Mouse (Mus musculus): ENCODE measurements at regions not wholly inside any gene's neighbourhood (a gene's known extent, or its start where the extent isn't known, plus 50 kb on each side); places are given as distances from the start of the nearest gene placed in this dataset.

DNA sequence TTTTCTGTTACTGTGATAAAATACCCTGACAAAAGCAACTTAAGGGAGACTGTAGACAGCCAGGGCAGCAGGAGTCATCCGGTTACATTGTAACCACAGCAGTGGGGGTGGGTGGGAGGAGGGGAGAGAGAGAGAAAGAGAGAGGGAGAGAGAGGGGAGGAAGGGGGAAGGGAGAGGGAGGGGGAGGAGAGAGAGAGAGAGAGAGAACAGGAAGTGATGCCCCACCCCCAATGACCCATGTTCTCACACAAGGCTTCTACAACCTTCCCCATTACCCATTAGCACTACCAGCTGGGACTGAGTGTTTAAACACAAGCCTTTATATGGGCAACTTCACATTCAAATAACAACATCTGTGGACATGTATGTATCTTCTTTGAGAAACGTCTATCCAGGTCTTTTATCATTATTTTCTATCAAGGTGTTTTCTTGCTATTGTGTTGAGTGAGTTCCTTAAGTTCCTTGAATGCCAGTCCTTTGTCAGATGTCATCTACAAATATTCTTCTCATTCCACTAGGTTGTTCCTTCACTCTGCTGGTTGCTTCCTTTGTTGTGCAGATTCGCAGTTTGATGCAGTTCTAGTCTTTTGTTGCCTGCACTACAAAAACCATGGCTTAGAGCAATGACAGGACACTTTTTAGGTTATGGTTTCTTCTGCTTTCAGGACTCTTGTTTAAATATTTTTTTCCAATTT, 274.7 kb upstream of the Ddx18 start:
- no peak for DNase-seq (ENCODE audit: extremely low spot score)

DNA sequence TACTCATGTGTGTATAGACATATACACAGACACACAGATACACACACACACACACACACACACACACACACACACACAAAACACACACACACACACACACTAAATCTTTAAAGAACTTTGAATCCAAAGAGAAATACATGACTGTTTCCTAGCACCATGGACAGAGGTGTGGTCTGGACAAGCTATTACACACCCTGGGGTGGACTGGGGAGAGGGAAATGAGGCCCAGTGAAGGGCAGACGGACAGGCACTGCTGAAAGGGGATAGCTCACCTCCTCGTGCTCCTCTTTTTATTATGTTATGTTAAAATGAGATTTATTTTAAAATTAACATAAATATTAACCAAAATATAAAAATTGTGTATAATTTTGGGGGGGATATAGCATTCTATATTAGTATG, 265.8 kb upstream of the Ddx18 start:
- DNase-seq (ENCODE audit: extremely low spot score), result no peak

DNA sequence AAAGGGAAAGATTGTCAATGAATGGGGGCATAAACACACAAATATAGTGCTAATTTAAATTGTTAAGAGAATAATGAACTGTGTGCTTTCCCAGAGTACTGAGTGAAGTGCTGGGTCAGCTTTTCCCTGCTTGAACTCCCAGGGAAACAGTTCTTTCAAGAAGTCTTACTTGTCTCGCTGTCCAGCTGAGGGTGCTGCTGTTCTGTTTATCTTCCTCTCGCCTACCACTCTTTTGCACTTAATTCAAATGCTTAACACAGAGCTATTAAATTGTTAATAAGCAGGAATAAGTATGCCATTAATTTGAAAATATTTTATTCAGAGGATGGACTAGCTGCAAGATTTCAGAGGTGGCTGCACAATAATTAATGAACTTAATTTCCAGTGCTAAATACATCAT, 262.5 kb upstream of the Ddx18 start:
- no peak for DNase-seq (ENCODE audit: extremely low spot score)

DNA sequence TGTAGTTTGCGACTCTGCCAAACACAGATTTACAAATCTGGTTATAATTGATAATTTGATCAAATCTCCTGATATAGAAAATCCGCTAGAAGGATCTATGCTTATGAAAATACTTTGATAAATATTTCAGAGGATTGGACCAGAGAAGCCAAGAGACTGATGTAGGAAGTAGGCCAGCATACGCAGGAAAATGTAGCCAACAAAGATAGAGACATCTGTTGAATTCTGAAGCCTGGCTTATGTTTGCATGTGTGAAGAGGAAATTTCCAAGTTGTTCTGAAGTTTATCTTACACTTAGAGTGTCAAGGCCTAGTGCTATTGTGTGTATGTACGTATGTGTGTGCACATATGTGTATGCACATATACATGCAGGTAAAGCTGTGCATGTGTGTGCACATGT, 255.2 kb upstream of the Ddx18 start:
- DNase-seq (ENCODE audit: extremely low spot score), result no peak

DNA sequence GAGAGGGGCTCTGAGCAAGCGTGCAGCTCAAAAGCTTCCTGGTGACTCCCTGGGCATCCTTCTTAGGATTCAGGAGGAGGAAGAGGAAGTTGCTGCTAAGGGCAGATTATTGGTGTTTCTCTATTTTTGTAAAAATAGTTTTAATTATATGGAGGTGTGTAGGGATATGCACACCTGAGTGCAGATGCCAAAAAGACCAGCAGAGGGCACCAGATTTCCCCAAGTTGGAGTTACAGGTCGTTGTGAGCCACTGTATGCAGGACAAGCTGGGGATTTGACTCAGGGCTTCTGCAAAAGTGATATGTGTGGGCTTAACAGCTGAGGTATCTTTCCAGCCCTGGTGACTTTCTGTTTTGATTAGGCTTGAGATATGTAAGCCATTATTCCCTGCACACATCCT, 235.5 kb upstream of the Ddx18 start:
- no peak for DNase-seq (ENCODE audit: extremely low spot score)

DNA sequence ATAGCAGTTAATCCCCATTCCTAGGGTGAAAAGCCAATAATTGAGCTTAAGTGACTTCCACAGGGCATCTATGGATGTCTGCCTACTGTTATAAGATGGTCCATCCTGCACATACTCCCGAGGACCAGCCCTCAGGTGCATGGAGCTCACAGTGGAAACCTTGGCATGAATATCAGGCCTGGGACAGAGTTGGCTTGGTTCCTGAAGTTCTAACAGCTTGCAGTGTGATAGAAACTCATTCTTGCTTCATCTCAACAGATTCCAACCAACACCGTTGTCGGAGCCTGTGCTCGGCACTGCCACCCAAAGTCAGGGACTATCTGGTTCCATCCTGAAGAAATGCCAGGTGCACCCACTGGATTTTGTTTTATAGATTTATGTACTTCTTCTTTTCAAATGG, 234.7 kb upstream of the Ddx18 start:
- no peak for DNase-seq (ENCODE audit: extremely low spot score)

DNA sequence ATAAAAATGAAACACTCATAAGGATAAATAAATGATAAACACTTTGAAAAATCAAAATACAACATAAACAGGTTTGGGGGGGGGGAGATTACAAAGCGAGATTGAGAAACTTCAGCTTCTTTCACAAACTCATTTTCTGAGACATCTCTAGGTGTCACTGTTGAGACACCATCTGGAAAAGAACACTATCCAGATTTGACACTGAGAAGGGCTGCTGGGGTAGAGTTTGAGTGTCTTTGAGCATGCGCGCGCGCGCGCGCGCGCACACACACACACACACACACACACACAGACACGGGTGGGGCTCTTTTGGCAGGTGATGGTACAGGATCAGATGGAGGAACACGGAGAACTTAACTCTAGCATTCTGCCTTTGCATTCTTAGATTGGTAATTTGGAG, 230.7 kb upstream of the Ddx18 start:
- peak; percentile 2 for DNase-seq (ENCODE audit: extremely low spot score)

DNA sequence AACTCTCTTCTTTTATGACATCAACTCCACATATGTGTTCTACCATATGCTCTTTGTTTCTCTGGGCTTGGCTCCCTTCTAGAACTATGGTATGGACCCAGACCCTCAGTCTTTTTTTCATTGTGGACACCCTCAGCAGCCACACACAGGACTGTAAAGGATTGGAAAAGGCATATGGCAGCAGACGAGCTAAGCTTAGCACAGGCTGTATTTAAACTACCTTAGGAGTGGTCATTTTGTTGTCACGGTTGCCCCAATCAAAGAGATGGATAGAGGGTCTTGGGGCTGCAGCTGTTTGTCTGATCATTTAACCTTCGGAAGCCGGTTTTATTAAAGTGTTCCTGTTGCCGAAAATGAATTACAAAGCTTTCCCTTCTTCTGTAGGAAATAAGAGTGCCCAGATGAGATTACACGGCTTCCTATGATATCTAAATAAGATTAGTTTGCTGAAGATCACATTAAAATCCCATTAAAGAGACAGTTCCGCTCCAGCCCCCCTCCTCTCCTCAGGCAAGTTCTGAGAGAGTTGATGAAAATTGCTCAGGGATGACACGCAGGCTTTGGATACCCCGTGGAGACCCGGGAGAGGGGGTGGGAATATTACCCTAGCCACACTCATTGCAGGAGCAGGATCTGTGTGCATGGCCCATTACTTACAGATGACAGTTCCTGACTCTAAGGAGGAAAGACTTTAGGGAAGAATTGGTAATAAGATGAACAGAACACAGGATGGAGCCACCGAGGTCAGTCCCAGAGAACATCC, 227.4 kb upstream of the Ddx18 start:
- no peak for DNase-seq (ENCODE audit: extremely low spot score)

DNA sequence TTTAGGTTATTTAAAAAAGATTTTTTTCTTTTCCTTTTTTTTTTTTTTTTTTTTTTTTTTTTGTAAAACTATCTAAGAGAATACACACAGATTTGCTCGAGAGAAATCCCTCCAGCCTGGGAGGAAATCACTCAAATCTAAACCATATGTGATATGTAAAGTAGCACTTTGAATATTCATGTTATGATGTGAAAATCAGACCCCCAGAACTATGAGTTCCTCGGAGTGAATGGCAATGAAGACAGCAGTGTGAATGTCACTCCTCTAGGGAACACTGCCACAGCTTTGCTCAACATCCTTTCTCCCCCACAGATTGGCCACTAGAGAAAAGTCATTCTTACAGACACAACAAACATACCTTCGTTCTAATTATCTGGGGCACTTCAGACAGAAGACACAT, 217.8 kb upstream of the Ddx18 start:
- no peak for DNase-seq (ENCODE audit: extremely low spot score)

DNA sequence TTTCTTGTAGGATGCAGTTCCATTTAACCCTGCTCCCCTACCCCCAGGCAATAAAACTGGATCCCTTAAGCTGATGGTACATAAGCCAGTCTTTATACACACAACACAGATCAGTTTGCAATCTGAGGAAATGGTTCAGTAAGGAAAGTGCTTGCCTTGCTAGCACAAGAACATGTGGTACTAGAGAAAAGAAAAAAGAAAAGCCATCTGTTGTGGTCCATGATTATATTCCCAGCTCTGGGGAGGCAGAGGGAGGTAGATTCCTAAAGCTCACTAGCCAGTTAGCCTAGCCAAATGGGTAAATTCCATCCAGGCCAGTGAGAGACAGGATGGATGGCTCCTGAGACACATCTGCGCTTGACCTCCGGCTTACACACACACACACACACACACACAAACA, 206.2 kb upstream of the Ddx18 start:
- no peak for DNase-seq (ENCODE audit: extremely low spot score)

DNA sequence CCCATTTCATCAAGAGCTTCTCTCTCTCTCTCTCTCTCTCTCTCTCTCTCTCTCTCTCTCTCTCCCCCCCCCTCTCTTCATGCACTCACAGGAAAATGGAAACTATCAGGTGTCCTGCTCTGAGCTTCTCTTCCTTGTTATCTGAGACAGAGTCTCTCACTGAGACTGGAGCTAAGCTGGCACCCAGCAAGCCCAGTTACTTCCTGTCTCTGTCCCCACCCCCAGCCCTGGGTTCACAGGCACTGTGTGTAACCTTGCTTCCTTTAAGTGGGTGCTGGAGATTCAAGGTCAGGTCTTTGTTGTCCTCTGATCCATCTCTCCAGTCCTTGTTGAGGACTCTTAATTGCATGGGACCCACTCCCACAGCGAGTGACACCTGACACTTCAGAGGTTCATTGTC, 203.7 kb upstream of the Ddx18 start:
- no peak for DNase-seq (ENCODE audit: extremely low spot score)

DNA sequence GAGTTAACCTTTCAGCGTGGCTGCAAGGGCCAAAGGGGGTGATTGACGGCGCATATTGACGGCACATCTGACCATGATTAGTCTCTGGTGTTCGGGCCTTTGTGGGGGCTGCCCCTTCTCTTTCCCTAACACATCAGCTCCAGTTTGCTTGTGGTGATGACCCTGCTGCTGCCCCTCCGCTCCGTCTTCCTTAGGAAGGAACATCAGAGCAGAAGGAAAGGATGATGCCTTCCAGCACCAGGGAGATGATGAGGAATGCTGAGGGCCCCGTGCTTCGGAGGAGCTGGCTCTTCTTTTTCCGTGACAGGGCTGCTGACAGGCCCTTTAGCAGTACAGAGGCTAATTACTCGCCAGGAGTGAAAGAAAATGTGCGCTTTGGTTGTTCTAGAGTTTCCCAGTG, 203.1 kb upstream of the Ddx18 start:
- peak; percentile 41 for DNase-seq (ENCODE audit: extremely low spot score)

DNA sequence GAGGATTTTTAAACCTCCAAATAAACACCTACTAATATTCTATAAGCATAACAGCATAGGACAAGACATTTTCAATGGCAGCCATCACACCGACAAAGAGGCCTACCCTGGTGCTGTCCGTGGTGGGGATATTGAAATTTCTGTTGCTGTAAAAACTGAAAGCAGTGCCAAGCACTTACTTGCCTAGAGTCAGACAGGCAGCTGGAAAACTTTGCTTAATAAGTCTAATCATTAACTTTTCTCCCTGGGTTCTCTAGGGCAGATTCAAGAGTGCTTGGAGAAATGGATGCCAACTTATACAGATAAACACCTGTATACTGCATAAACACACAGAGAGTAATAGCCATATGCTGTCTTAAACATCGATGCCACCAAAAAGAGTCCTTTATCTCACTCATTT, 192.3 kb upstream of the Ddx18 start:
- DNase-seq (ENCODE audit: extremely low spot score), result no peak

DNA sequence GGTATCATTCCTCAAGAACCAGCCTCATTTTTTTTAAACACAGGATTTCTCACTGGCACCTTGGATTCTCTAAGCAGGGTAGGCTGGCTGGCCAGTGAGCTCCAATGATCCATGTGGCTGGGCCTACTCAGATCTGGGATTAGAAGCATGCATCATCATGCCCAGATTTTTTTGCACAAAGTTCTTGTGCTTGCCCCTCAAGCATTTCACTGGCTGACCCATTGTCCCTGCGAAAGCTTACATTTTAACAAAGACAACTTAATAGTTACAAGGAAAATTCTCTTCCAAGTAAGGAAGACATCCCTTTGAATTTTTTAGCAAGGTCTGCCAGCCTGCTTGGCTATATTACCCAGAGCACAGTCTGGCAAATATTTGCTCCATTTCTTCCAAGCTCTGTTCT, 177.4 kb upstream of the Ddx18 start:
- no peak for DNase-seq (ENCODE audit: extremely low spot score)

DNA sequence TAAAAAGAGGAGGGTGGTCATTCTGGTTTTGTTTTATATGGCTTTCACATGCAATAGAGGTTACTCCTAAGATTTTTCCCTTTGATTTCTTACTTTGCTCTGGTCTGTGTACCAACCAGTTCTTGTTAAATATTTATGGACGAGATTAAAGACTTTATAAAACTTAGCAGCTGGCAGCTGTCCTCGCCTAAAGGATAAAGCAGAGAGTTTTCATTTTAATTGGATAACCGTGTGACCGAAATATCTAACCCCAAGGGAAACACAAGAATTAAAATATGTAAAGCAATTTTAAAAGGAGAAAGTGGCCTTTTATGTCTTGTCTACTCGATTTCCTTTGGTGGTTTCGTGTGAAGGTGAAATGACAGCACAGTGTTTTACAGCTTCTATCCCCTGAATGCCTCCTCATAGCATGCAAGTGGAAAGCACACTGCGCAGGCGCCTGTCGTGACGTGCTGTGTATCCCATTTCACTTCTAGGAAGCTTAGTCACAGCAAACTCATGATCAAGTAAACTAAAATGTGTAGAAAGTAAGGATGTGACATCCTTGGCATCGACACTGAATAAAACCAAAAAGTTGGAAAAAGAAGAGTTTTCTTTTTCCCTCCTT, 167.4 kb upstream of the Ddx18 start:
- DNase-seq (ENCODE audit: extremely low spot score), result no peak

DNA sequence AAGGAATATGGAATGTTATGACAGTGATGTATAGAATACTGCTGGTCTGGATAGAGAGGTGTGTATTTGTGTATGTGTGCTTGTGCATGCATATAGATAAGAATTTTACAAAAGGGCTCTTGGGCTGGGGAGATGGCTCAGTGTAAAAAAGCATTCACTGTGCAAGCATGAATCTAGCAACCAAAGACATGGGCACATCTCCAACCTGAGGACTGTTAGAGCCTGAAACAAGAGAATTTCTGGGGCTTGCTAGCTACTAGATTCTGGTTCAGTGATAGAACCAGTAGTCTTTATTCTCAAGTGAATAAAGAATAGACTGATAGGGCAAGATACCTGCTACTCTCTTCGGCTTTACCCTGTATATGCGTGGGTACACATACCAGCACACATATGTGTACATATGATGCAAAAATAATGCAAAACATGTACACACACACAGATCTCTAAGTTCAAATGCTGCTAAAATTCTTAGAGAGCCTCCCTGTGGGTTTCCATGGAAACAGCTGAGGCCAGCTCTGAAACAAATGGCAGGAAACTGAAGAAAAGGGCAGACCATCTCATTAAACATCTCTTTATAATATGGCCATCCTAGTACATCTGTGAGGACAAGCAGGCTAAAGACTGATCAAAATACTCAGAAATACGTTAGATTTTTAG, 166.8 kb upstream of the Ddx18 start:
- no peak for DNase-seq (ENCODE audit: extremely low spot score)

DNA sequence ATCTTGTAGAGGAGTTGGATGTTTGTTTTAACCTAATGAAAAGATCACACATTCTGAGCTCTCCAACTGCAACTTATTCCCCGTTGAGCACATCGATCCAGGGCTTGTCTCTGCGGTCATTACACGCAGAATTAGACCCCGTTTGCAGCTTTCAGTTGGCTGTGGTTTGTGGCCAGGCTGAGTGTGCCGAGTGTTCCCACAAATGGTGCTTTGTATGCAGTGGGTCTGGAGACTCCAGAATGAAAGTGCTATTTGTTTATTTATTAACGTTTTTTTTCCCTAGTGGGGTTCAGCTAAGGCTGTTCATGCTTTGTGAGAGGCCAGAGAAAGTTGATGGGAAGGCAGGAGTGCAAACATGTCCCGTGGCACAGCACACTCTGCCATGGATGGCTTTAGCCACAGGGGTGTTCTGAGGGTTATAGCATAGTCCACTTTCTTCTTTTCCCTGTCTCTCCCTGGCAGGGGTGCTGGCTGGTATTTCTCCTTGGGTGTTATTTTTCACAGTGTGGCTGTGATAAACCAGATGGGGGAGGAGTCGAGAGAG, 141.6 kb upstream of the Ddx18 start:
- DNase-seq (ENCODE audit: extremely low spot score), result no peak

DNA sequence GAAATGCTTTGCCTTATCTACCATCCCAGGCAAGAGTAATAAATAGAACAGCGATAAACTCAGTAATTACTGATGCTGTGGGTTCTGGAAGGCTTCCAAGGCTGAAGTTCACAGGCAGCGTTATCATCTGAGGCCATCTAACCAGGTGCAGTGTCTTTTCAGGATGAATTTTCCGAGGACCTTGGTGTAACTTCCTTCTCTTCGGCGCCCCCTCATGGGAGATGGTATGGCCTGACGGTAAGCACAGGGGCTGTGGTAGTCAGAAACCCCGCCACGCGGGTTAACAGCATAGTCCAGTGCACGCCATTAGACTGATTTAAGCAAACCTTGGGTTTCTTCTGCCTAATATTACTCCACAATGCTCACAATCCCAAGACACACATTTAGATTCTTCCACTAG, 140.5 kb upstream of the Ddx18 start:
- no peak for DNase-seq (ENCODE audit: extremely low spot score)

DNA sequence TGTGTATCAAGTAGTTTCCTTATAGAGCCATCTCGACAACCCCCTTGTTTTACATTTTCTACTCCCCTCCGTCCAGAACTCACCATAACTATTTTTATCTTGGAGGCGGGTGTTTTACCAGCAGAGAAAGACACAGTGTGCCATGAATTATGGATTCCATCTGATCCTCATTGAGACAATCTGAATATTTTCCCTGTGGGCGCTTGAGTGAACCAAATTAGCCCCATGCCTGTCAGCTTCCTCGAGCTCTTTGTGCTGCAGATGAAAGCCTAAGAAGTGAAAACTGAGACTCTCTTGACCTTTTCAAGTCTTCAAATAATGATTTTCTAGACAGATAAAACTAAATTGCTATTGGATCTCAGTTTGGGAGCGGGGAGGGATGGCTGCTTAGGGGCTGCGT, 134.0 kb upstream of the Ddx18 start:
- DNase-seq (ENCODE audit: extremely low spot score), result no peak

DNA sequence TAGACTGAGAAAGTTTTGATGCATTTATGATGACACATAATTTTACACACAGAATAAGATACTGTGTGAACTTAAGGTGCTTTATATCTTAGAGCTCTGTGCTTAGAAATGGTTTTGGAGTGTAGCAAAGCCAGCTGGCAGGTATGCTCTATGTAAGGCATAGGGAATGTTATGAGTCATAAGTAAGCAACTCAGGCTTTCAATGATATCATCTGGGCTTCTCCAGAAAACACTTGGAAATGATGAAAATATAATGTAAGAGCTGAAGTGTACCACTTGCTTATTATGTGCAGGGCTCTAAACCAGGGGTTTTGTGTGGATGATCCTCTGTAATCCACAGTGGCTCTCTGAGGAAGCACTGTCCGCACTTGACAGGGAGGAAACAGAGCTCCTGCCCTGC, 86.1 kb upstream of the Ddx18 start:
- no peak for DNase-seq (ENCODE audit: extremely low spot score)

DNA sequence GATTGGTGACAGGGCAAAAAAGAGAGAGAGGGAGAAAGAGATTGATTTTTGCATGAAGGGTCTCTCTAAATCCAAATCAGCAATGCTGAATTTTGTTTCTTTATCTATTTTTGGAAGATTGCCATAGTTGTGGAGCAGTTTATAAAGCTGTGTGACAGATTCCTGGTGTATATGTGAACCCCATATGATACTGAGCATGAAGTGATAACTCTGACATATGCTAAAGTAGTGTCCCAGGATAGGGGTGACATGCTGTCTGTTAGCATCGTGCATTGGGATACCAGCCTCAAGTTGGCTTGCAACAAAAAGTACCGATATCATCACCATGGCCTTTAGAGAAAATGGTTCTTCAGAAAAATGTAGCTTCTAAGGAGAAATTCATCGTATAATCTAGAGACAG, 82.3 kb upstream of the Ddx18 start:
- no peak for DNase-seq (ENCODE audit: extremely low spot score)

DNA sequence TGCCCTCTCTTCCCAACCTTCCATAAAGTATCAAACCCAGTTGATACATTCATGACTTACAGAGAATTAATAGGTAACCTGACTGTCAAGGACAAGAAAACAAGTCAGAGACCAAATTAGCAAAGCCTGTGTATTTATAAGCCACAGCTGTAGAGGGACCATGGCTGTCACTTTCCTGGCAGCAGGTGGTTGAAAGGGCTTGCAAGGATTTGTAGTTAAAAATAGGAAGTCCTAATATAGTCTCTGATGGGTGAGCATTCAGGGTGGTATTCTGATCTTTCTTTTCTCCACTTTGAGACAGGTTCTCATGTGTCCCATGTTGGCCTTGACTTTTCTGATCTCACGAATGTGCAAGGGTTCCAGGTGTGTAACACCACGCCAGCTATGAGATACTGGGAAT, 63.7 kb upstream of the Ddx18 start:
- DNase-seq (ENCODE audit: extremely low spot score), result no peak

DNA sequence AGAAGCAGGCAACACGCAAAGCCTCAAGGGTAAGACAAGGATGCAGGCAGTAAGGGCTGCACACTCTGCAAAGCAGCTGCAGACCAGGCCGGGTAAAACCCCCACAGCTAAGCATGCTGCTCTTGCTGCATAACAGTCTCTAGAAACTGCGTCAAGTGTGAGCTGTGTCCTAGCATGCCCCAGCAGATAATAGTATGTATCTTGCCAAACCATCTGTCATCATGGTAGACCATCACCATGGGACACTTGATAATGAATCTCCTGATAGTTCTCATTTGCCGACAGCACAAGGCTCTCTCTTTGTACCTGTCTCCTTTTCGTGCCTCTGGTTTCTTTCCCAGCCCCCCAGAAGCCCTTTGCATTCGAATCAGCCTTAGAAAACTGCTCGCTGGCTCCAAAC, 52.5 kb upstream of the Ddx18 start:
- no peak for DNase-seq (ENCODE audit: extremely low spot score)

Data from embryo, embryonic 9.5 days (tissue).